Mouse (Mus musculus) T-helper 1 cell (primary cell): ENCODE measurements around the gene Olfr824.
"Not testable (repeated sequence)": the region's sequence is repeated elsewhere in the genome, so short reads cannot be mapped to it uniquely, and the experiment has no call there.

Source experiments
- in situ Hi-C: fragments of 300-600 bp; cut with MboI, MseI; formaldehyde crosslinking; loops from one replicate; pipeline ENCODE4 v1.15.1; 2025; ENCODE audit warnings: high pct_unique_total_duplicates

Olfr824 gene

DNA sequence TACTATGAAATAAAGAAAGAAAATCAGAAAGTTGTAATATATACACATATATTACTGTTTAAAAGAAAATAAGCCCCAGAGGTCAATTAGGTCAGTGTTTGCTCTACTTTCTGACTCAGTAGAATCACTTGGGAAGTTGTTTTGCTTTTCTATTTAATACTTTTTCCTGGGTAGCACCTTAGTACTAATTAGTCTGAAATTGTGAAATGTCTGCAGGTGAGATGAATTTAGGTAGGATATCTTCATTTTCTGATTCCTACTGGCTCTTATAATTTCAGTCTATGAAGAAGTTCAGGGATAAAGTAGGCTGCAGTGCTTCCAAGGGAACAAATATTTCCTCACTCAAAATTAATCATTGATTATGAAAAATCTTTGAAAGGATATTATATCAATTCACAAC, at the start of gene Olfr824:
TSS of gene Olfr824 (minus strand) at position 101 of the 400 bp plus-strand sequence.
- in situ Hi-C loops, result not testable (repeated sequence)

DNA sequence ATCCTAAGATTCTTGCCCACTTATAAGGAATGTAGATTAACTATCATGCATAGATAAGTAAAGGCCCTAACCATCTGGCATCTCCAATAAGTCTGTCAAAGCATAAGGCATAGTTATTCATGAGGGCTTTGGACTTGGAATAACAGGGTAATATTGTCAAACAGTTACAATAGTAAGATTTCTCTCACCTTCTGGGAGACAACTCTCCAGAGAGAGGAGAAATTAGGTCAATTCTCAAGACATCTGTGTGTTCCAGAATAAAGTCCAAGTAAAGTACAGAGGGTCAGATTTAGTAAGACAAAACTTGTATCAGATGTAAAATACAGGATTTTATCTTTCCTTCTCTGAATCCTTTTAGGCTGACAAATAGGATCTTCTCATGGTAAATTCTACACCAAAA, 36.9 kb upstream of the Olfr824 start, which contains the start of gene Olfr825:
TSS of gene Olfr825 (minus strand) at position 101 of the 400 bp plus-strand sequence.
- in situ Hi-C loops, result no loop called here

DNA sequence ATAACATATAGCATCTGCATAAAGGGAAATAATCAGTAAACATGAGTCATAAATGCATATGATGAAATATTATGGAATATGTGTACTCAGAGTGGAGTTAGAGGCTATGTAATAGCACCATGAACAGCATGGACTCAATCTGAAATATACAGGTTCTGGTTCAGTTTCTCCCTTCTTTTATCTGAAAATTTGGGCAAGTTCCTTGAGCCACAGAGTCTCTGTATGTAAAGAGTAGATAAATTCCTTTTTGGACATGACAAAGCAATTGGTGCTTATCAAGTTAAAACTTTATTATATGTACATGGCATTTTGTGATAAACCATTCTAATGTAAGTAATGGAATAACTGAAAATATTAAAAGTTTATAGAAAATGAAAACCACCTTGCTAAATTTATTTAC, 35.4 kb upstream of the Olfr824 start:
- in situ Hi-C loops, result no loop called here

DNA sequence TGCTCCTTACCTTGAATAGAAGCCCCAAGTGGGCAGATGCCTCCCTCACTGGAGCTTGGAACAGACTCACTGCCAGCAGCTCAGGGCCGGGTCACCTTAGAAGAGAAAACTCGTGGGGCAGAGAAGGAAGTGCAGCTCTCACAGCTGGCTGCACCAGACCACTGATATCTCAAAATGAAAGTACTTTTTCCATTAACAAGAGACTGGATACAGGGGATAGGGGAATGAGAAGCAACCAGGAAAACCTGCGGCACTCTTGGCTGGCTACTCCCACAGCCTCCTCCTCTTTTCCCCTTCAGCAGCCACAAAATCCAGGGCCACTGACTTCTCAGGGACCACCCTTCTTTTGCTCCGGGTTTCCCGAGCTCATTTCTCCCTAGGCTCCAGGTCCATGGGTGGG, 14.3 kb upstream of the Olfr824 start:
- in situ Hi-C loops, result no loop called here

DNA sequence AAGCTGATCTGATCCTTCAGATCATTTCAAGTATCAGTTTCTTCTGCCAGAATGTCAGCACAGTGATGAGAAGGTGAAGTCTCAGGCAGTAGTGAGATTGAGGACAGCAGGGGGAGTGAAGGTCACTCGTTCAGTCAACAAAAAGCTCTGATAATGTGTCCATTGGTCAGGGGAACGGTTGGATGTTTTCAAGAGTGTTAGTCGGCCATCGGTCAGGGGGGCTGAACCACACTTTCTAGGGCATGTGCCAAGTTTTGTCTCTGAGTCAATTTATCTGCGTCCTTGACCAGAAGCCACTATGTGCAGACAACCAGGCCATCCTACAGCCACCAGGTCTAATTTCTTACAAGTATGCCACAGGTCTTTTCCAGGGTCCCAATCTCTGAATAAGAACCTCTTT, 12.7 kb upstream of the Olfr824 start:
- in situ Hi-C loops, result not testable (repeated sequence)

DNA sequence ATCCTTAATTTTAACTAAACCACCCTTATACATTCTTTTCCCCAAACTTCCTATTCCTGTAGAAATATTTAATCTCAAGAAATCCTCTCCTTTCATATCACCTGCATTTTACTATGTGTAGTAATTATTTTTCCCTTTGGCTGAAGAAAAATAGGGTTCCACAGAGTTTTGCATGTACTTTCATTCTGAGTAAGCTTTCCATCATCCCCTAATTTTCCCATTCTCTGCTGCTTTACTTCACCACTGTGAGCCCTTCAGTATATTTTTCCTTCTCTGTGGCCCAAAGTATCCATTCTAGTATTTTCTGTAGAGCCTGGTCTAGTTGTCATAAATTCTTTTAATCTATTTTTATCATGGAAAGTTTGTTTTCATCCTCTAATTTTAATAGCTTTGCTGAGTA, 5.0 kb upstream of the Olfr824 start:
- in situ Hi-C loops, result loop anchor here (5.0 kb wide), 1 partner anchor 58 kb away; no protein-coding TSS in a partner anchor

DNA sequence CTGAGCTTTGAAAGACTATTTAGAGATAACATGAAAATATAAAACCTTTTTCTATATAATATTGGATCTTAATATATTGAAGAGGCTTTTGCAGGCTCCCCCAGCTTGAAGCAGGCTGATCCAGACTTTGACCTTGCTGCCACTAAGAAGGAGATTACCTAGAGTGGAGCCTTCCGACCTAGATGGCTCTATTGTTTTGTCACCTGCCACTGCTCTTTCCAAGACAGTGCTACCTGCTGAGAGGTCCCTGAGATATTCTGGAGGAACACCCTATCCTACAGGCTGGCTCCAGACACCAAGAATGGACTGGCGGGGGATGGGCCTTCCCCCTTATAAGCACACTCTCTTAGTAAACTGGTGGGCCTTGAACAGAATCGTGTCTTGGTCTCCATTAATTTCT, 13.8 kb downstream of the Olfr824 start:
- in situ Hi-C loops, result not testable (repeated sequence)

DNA sequence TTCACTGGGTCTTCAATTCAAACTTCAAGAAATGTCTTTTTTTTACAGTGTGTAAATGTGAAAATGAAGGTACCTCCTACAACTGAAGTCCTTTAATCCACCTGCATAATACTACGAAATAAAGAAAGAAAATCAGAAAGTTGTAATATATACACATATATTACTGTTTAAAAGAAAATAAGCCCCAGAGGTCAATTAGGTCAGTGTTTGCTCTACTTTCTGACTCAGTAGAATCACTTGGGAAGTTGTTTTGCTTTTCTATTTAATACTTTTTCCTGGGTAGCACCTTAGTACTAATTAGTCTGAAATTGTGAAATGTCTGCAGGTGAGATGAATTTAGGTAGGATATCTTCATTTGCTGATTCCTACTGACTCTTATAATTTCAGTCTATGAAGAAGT, 14.5 kb downstream of the Olfr824 start, which contains the start of gene Olfr823:
TSS of gene Olfr823 (minus strand) at position 101 of the 400 bp plus-strand sequence.
- in situ Hi-C loops, result not testable (repeated sequence)

DNA sequence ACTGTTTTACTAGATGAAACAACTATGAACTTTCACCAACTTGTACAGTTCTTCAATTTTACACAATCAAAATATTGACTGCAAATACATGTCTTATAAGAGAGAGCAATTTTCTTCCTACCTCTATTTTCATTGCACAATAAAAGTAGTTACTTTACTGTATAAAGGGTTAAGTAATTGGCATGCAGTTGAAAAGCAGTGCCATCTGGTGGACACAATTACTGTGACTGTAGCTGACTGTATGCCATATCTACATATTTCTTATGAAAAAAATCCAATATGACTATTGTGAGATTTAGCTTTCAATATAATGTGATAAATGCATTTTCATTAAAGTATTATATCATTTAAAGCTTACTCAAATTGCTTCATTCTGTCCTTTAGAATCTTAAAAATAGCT, 33.7 kb downstream of the Olfr824 start:
- in situ Hi-C loops, result no loop called here

DNA sequence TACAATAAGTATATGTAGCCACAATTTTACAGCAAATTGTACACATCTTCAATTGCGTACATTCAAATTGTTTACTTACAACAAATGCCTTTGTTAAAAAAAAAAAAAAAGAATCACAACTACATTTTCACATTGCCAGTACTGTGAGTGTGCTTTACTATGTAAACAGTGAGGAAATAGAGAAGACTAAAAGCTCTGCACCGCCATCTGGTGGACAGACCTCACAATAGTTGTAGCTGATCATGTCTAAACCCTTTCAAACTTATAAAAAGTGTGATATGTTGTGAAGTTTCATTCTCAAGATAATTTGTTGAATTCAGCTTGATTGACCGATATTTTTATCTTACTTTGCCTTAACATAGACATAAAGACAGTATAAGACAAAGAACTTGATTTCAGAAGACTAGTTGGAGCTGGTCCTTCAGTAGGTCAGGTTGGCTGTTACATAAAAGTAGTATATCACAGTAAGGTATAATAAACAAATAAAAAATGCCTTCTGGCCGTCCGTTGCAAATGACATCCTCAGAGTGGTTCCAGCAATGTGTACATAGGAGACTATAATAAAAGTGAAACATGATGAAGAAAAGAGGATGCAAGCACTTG, 36.9 kb downstream of the Olfr824 start:
- in situ Hi-C loops, result loop anchor here (5.0 kb wide), 1 partner anchor 1066 kb away; no protein-coding TSS in a partner anchor
